Mouse (Mus musculus) liver, embryonic 13.5 days (tissue): Measurements from ENCODE around the gene Ankrd31. TPM values are rescaled to one million over a fixed set of nuclear protein-coding genes. Genes with fewer than 3 reads are reported as not detected.
"Not testable (repeated sequence)": the region's sequence is repeated elsewhere in the genome, so short reads cannot be mapped to it uniquely, and the experiment has no call there.

Experiments used
- ATAC-seq: fragments of 200-750 bp; cut with Nextera tagmentation; 2 replicates; pipeline ENCODE4 v1.8.0; 2017; ENCODE audit warnings: low read depth, mild to moderate bottlenecking, moderate number of reproducible peaks, moderate library complexity
- DNase-seq: peaks from one replicate; pipeline ENCODE4 v3.0.0; 2022
- H3K27ac ChIP-seq: fragments of 300-500 bp; sonication (generic); 2 replicates; pipeline ENCODE4 v1.5.1; 2015; ENCODE audit warnings: moderate library complexity, mild to moderate bottlenecking, inconsistent platforms
- H3K27me3 ChIP-seq: fragments of 300-500 bp; sonication (generic); 2 replicates; pipeline ENCODE4 v1.6.1; 2015; ENCODE audit warnings: mild to moderate bottlenecking, inconsistent platforms
- H3K36me3 ChIP-seq: fragments of 300-500 bp; sonication (generic); 2 replicates; pipeline ENCODE4 v1.6.1; 2015; ENCODE audit warnings: mild to moderate bottlenecking, inconsistent platforms
- H3K4me1 ChIP-seq: fragments of 300-500 bp; sonication (generic); replicated peaks from 2 replicates; pipeline ENCODE4 v1.6.1; 2015; ENCODE audit warnings: inconsistent platforms
- H3K4me2 ChIP-seq: fragments of 300-500 bp; sonication (generic); 2 replicates; pipeline ENCODE4 v1.6.1; 2015; ENCODE audit warnings: inconsistent platforms, mild to moderate bottlenecking, moderate library complexity
- H3K4me3 ChIP-seq: fragments of 300-500 bp; sonication (generic); replicated peaks from 2 replicates; pipeline ENCODE4 v1.5.1; 2015; ENCODE audit warnings: mild to moderate bottlenecking, inconsistent platforms
- H3K9ac ChIP-seq: fragments of 300-500 bp; sonication (generic); 2 replicates; pipeline ENCODE4 v1.6.1; 2015; ENCODE audit warnings: mild to moderate bottlenecking, inconsistent platforms
- H3K9me3 ChIP-seq: fragments of 300-500 bp; sonication (generic); replicated peaks from 2 replicates; pipeline ENCODE4 v1.6.1; 2016; ENCODE audit warnings: inconsistent platforms
- WGBS: fragments of 180-500 bp; shearing (Covaris S2); methylation state at CpG from one replicate; pipeline ENCODE4 v1.1.7; 2015; ENCODE audit not compliant: insufficient replicate concordance; 5-methylcytosine and 5-hydroxymethylcytosine counted together
- polyA plus RNA-seq: library from polyadenylated mRNA; unstranded; fragments of >200 nt; fragmentation: Nextera tagmentation; extraction: Ambion mirVana; gene quantifications from 2 replicates; pipeline ENCODE4 v1.2.1, GENCODE M21; 2015

The Ankrd31 gene
- polyA plus RNA-seq, 1 experiment from 2014 or later, result 0.12 TPM

GRCm38 (mm10) chr13:96742871-96743270 is 5.2 kb upstream of the Ankrd31 start:
- no peaks in the 10 kb centered on the region for H3K36me3 ChIP-seq
- H3K4me3 ChIP-seq, result no peak overlapping the region
- no peak for DNase-seq
- peak; percentile 61 for ATAC-seq
- H3K27ac ChIP-seq, result no peak overlapping the region
- H3K4me2 ChIP-seq, result no peak overlapping the region
- no peak overlapping the region for H3K9ac ChIP-seq
- H3K9me3 ChIP-seq, result no peaks in the 10 kb centered on the region
- no peaks in the 10 kb centered on the region for H3K4me1 ChIP-seq
- H3K27me3 ChIP-seq, result no peaks in the 10 kb centered on the region
- WGBS, result 37% methylated on average over 2 of the region's 2 CpGs

GRCm38 (mm10) chr13:96746055-96746454 is 2.0 kb upstream of the Ankrd31 start:
- H3K36me3 ChIP-seq, result no peaks in the 10 kb centered on the region
- H3K27me3 ChIP-seq, result no peaks in the 10 kb centered on the region
- DNase-seq (no peak), ATAC-seq (no peak)
- no peak overlapping the region for H3K4me3 ChIP-seq
- H3K4me1 ChIP-seq, result no peaks in the 10 kb centered on the region
- no peak overlapping the region for H3K9ac ChIP-seq
- H3K9me3 ChIP-seq, result no peaks in the 10 kb centered on the region
- no peak overlapping the region for H3K27ac ChIP-seq
- 61% methylated on average over 6 of the region's 6 CpGs for WGBS
- H3K4me2 ChIP-seq, result no peak overlapping the region

GRCm38 (mm10) chr13:96749859-96750258 is 1.8 kb downstream of the Ankrd31 start:
- no peak overlapping the region for H3K9ac ChIP-seq

GRCm38 (mm10) chr13:96760848-96761247 is 12.8 kb downstream of the Ankrd31 start:
- Histone ChIP-seq H3K9ac (no peak overlapping the region), H3K9me3 (no peaks in the 10 kb centered on the region), H3K4me1 (peaks cover 7% of the 10 kb centered on the region), H3K27me3 (no peaks in the 10 kb centered on the region), H3K4me2 (no peak overlapping the region), H3K27ac (no peak overlapping the region), H3K4me3 (no peak overlapping the region), H3K36me3 (no peaks in the 10 kb centered on the region)
- WGBS, result 13% methylated on average over 2 of the region's 2 CpGs
- DNase-seq (peak; percentile 6), ATAC-seq (peak; percentile 65)

More at GRCm38 (mm10) chr13:96749859-96750258, 1.8 kb downstream of the Ankrd31 start:
- H3K4me1 ChIP-seq, result no peaks in the 10 kb centered on the region
- H3K4me3 ChIP-seq, result no peak overlapping the region
- no peaks in the 10 kb centered on the region for H3K9me3 ChIP-seq
- H3K36me3 ChIP-seq, result no peaks in the 10 kb centered on the region
- no peak overlapping the region for H3K4me2 ChIP-seq
- ATAC-seq (no peak), DNase-seq (no peak)
- 63% methylated on average over 6 of the region's 6 CpGs for WGBS
- H3K27me3 ChIP-seq, result no peaks in the 10 kb centered on the region
- no peak overlapping the region for H3K27ac ChIP-seq

GRCm38 (mm10) chr13:96786071-96786470 is 38.0 kb downstream of the Ankrd31 start:
- H3K4me2 ChIP-seq, H3K27ac ChIP-seq, H3K4me1 ChIP-seq, H3K36me3 ChIP-seq, ATAC-seq, DNase-seq, H3K9ac ChIP-seq, H3K4me3 ChIP-seq, H3K9me3 ChIP-seq, H3K27me3 ChIP-seq: not testable (repeated sequence)
- 73% methylated on average over 5 of the region's 5 CpGs for WGBS

GRCm38 (mm10) chr13:96793451-96793850 is 45.4 kb downstream of the Ankrd31 start:
- 61% methylated on average over 2 of the region's 2 CpGs for WGBS
- no peak overlapping the region for H3K27ac ChIP-seq
- no peak for ATAC-seq
- H3K9ac ChIP-seq, result no peak overlapping the region
- H3K4me3 ChIP-seq, result no peak overlapping the region
- no peaks in the 10 kb centered on the region for H3K36me3 ChIP-seq
- no peaks in the 10 kb centered on the region for H3K27me3 ChIP-seq
- H3K4me1 ChIP-seq, result no peaks in the 10 kb centered on the region
- no peak for DNase-seq
- H3K4me2 ChIP-seq, result no peak overlapping the region
- H3K9me3 ChIP-seq, result no peaks in the 10 kb centered on the region

- ATAC-seq, result no peak
- 60% methylated on average over 3 of the region's 3 CpGs for WGBS
- Histone ChIP-seq H3K4me1 (no peaks in the 10 kb centered on the region), H3K4me3 (no peak overlapping the region), H3K9ac (no peak overlapping the region), H3K4me2 (no peak overlapping the region), H3K36me3 (no peaks in the 10 kb centered on the region), H3K27ac (no peak overlapping the region), H3K27me3 (no peaks in the 10 kb centered on the region), H3K9me3 (no peaks in the 10 kb centered on the region)
- no peak for DNase-seq
These were observed 47.2 kb downstream of the Ankrd31 start for GRCm38 (mm10) chr13:96795301-96795700.

- no peak for ATAC-seq
- no peaks in the 10 kb centered on the region for H3K4me1 ChIP-seq
- WGBS, result 53% methylated on average over 2 of the region's 2 CpGs
- DNase-seq, result no peak
- no peaks in the 10 kb centered on the region for H3K36me3 ChIP-seq
- H3K4me3 ChIP-seq, result no peak overlapping the region
- H3K9me3 ChIP-seq, result no peaks in the 10 kb centered on the region
- H3K4me2 ChIP-seq, result no peak overlapping the region
- H3K27ac ChIP-seq, result no peak overlapping the region
- H3K27me3 ChIP-seq, result no peaks in the 10 kb centered on the region
- no peak overlapping the region for H3K9ac ChIP-seq
These were observed 49.4 kb downstream of the Ankrd31 start for GRCm38 (mm10) chr13:96797500-96797899.

GRCm38 (mm10) chr13:96849752-96850151 is 101.7 kb downstream of the Ankrd31 start:
- Histone ChIP-seq H3K4me2 (no peak overlapping the region), H3K36me3 (no peaks in the 10 kb centered on the region), H3K9me3 (no peaks in the 10 kb centered on the region), H3K4me3 (no peak overlapping the region), H3K4me1 (no peaks in the 10 kb centered on the region), H3K27me3 (no peaks in the 10 kb centered on the region), H3K27ac (no peak overlapping the region), H3K9ac (no peak overlapping the region)
- DNase-seq, result no peak
- no peak for ATAC-seq
- 30% methylated on average over 1 of the region's 1 CpGs for WGBS

GRCm38 (mm10) chr13:96852133-96852532 is 104.1 kb downstream of the Ankrd31 start:
- no peak for ATAC-seq

GRCm38 (mm10) chr13:96853256-96853655 is 105.2 kb downstream of the Ankrd31 start:
- Histone ChIP-seq H3K36me3 (no peaks in the 10 kb centered on the region), H3K4me2 (no peak overlapping the region), H3K27ac (no peak overlapping the region), H3K9me3 (no peaks in the 10 kb centered on the region), H3K9ac (no peak overlapping the region), H3K27me3 (no peaks in the 10 kb centered on the region), H3K4me3 (no peak overlapping the region), H3K4me1 (no peaks in the 10 kb centered on the region)
- WGBS, result 27% methylated on average over 1 of the region's 1 CpGs
- ATAC-seq, result no peak
- no peak for DNase-seq

More at GRCm38 (mm10) chr13:96852133-96852532, 104.1 kb downstream of the Ankrd31 start:
- Histone ChIP-seq H3K36me3 (no peaks in the 10 kb centered on the region), H3K9me3 (no peaks in the 10 kb centered on the region), H3K27ac (no peak overlapping the region), H3K27me3 (no peaks in the 10 kb centered on the region), H3K4me3 (no peak overlapping the region), H3K4me2 (no peak overlapping the region), H3K4me1 (no peaks in the 10 kb centered on the region), H3K9ac (no peak overlapping the region)
- WGBS, result 4% methylated on average over 2 of the region's 2 CpGs
- no peak for DNase-seq

- 12% methylated on average over 3 of the region's 3 CpGs for WGBS
- Histone ChIP-seq H3K27ac (no peak overlapping the region), H3K9ac (no peak overlapping the region), H3K27me3 (no peaks in the 10 kb centered on the region), H3K4me3 (no peak overlapping the region), H3K4me2 (no peak overlapping the region), H3K36me3 (no peaks in the 10 kb centered on the region), H3K9me3 (no peaks in the 10 kb centered on the region), H3K4me1 (no peaks in the 10 kb centered on the region)
- peak; percentile 17 for DNase-seq
- ATAC-seq, result no peak
These were observed 107.1 kb downstream of the Ankrd31 start for GRCm38 (mm10) chr13:96855191-96855590.
